Mouse (Mus musculus): ENCODE results near the gene Agbl1. TPM values are rescaled to one million over a fixed set of nuclear protein-coding genes. Genes with fewer than 3 reads are reported as not detected.
A peak's percentile ranks its signal among the peaks of the same experiment; 100 is the strongest.

Agbl1 gene
- total and polyA plus RNA-seq, 3 experiments = not detected

DNA sequence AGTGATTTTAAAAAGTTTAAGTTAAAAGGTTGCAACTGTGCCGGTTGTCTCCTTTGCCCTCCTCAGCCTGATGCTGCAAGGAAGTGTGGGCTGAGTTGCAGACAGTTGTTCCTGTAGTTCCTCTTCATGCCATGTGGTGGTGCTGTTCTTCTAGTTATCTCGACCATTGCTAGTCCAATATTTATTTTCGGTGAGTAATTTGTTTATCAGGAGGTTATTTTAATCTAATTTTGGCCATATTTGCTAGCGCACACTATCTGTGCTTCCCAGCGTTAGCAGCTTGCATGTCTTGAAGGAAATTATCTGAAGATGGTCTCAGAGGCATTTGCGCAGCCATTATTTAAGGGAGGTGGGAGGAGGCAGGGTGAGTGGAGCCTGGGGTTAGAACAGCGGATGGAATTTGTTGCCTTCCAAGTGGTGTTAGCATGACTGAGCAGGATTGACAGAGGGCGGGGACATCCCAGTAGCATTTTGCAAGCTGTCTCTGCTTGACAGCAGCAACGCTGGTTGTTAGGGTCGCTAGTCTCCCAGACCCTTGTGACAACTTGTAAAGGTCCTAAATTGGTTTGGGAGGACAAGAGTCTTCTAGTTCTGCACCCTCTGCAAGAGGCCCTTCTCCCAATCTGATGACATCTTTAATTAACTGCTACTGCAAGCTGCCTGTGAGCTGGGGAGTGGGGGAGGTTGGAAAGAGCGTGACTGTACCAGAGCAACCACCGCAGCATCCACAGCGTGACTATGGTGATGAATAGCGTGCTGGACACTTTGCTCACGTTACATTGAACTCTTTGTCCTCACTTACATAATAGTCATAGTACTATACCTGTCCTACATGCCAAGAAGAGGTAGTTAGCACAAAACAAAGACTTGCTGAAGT is 163.5 kb downstream of the Agbl1 start:
- no peak overlapping the region for H3K27ac ChIP-seq (ENCODE audit: insufficient read depth, low read depth)
- H3K27me3 ChIP-seq (replicated peaks) = peaks cover 7% of the 10 kb centered on the region
- DNase-seq (ENCODE audit: extremely low read depth) = peak; percentile 50
- H3K4me1 ChIP-seq (ENCODE audit: control insufficient read depth in 1 of 2, insufficient read depth in 2 of 2) = peaks cover 6 to 9% of the 10 kb centered on the region in 2 experiments; a peak in 3 of 4 replicates
- TF ChIP-seq NELFE (IDR thresholded peaks at IDR 0.05; ENCODE audit: low read depth, low read length) = 0 out of 2 replicates have a peak, but pooled peaks have one; percentile 11
- TF ChIP-seq ZC3H11A (IDR thresholded peaks at IDR 0.05; ENCODE audit: low read depth, low read length) = peak; percentile 32
- TF ChIP-seq SMC3 (IDR thresholded peaks at IDR 0.05; ENCODE audit: low read depth, low read length) = peak; percentile 83
- 0 out of 2 replicates have a peak, but pooled peaks have one; percentile 9 for TF ChIP-seq MAX (IDR thresholded peaks at IDR 0.05; ENCODE audit: low read length)
- no peak for TF ChIP-seq USF1 (IDR thresholded peaks at IDR 0.05; ENCODE audit: low read depth, low read length)
- TF ChIP-seq CTCF (conservative IDR thresholded peaks at IDR 0.05 in 1 of 2, IDR thresholded peaks at IDR 0.05 in 1 of 2; ENCODE audit: low read depth in 2 of 2, low read length in 2 of 2) = peak; percentile 84 to 87
- peak; percentile 94 for TF ChIP-seq RAD21 (IDR thresholded peaks at IDR 0.05; ENCODE audit: low read depth, low read length)
- no peak for TF ChIP-seq KAT2A (IDR thresholded peaks at IDR 0.05; ENCODE audit: insufficient replicate concordance, low read length)
- no peak overlapping the region for H3K4me3 ChIP-seq (replicated peaks in 1 of 3; ENCODE audit: low read depth in 2 of 3, low read length in 2 of 3, poor library complexity in 1 of 3)
- H3K9me3 ChIP-seq (replicated peaks; ENCODE audit: low read length) = no peaks in the 10 kb centered on the region
- H3K9ac ChIP-seq (ENCODE audit: insufficient read depth, low read depth) = no peak overlapping the region
- 0 out of 2 replicates have a peak overlapping the region, but pooled peaks have one; percentile 32 for H3K4me2 ChIP-seq (ENCODE audit: insufficient read depth, low read depth, poor library complexity, severe bottlenecking)
- dilution Hi-C loops (cut with MboI; ENCODE audit: extremely low pct_ligation_motif_present, extremely low pct_unique_long_range_greater_than_20kb, low sequenced_read_pairs) = no loop called here
- in situ Hi-C loops (cut with MboI; ENCODE audit: low pct_ligation_motif_present, low pct_unique_long_range_greater_than_20kb, low sequenced_read_pairs) = no loop called here
- no peaks in the 10 kb centered on the region for H3K79me2 ChIP-seq (replicated peaks; ENCODE audit: control insufficient read depth, extremely low read depth, insufficient read depth, poor library complexity, severe bottlenecking)
- H3K36me3 ChIP-seq (replicated peaks in 1 of 2; ENCODE audit: control insufficient read depth in 1 of 2, insufficient read depth in 1 of 2, low read length in 1 of 2) = no peaks in the 10 kb centered on the region

- Histone ChIP-seq H3K9me3 (replicated peaks; ENCODE audit: low read length) (no peaks in the 10 kb centered on the region), H3K9ac (ENCODE audit: insufficient read depth, low read depth) (no peak overlapping the region), H3K4me2 (ENCODE audit: insufficient read depth, low read depth, poor library complexity, severe bottlenecking) (no peak overlapping the region), H3K27ac (ENCODE audit: insufficient read depth, low read depth) (no peak overlapping the region), H3K27me3 (replicated peaks) (peaks cover 2% of the 10 kb centered on the region), H3K4me1 (ENCODE audit: control insufficient read depth in 1 of 2, insufficient read depth in 2 of 2) (peaks cover 0 to 20% of the 10 kb centered on the region in 2 experiments; a peak in 2 of 4 replicates), H3K36me3 (replicated peaks in 1 of 2; ENCODE audit: control insufficient read depth in 1 of 2, insufficient read depth in 1 of 2, low read length in 1 of 2) (no peaks in the 10 kb centered on the region), H3K79me2 (replicated peaks; ENCODE audit: control insufficient read depth, extremely low read depth, insufficient read depth, poor library complexity, severe bottlenecking) (no peaks in the 10 kb centered on the region), H3K4me3 (replicated peaks in 1 of 3; ENCODE audit: low read depth in 2 of 3, low read length in 2 of 3, poor library complexity in 1 of 3) (no peak overlapping the region)
- in situ Hi-C loops (cut with MboI; ENCODE audit: low pct_ligation_motif_present, low pct_unique_long_range_greater_than_20kb, low sequenced_read_pairs) = no loop called here
- peak; percentile 54 for DNase-seq (ENCODE audit: extremely low read depth)
- dilution Hi-C loops (cut with MboI; ENCODE audit: extremely low pct_ligation_motif_present, extremely low pct_unique_long_range_greater_than_20kb, low sequenced_read_pairs) = no loop called here
- TF ChIP-seq ZKSCAN1 (IDR thresholded peaks at IDR 0.05; ENCODE audit: borderline replicate concordance, low read depth, low read length) (no peak), MAZ (IDR thresholded peaks at IDR 0.05; ENCODE audit: low read depth, low read length) (no peak), TBP (conservative IDR thresholded peaks at IDR 0.05; ENCODE audit: low read depth, low read length) (no peak), ZC3H11A (IDR thresholded peaks at IDR 0.05; ENCODE audit: low read depth, low read length) (no peak), SIN3A (IDR thresholded peaks at IDR 0.05; ENCODE audit: low read length) (no peak), TCF12 (IDR thresholded peaks at IDR 0.05; ENCODE audit: low read depth, low read length) (0 out of 2 replicates have a peak, but pooled peaks have one; percentile 22), MYC (IDR thresholded peaks at IDR 0.05; ENCODE audit: low read depth, low read length) (no peak), POLR2AphosphoS2 (IDR thresholded peaks at IDR 0.05; ENCODE audit: low read depth, low read length) (no peak), NRF1 (IDR thresholded peaks at IDR 0.05; ENCODE audit: low read depth, low read length) (no peak), MEF2A (IDR thresholded peaks at IDR 0.05; ENCODE audit: borderline replicate concordance, low read depth, low read length) (0 out of 2 replicates have a peak, but pooled peaks have one; percentile 14), ETS1 (conservative IDR thresholded peaks at IDR 0.05; ENCODE audit: low read depth, low read length) (peak; percentile 36), PAX5 (IDR thresholded peaks at IDR 0.05; ENCODE audit: low read length) (no peak), BHLHE40 (IDR thresholded peaks at IDR 0.05; ENCODE audit: low read depth, low read length) (peak; percentile 20; the same call in 1 of the 2 replicates), KAT2A (IDR thresholded peaks at IDR 0.05; ENCODE audit: insufficient replicate concordance, low read length) (no peak), MAFK (IDR thresholded peaks at IDR 0.05; ENCODE audit: insufficient replicate concordance, low read length) (no peak)
These were observed 178.4 kb downstream of the Agbl1 start for GRCm38 (mm10) chr7:76407930-76408557.

Measured in CH12.LX (cell line).